Mouse (Mus musculus) intestine, embryonic 14.5 days (tissue): ENCODE data around the gene Doc2a. TPM values are rescaled to one million over a fixed set of nuclear protein-coding genes. Genes with fewer than 3 reads are reported as not detected.
A peak's percentile ranks its signal among the peaks of the same experiment; 100 is the strongest.

Source experiments
- ATAC-seq: fragments of 200-750 bp; cut with Nextera tagmentation; replicated peaks from 2 replicates; pipeline ENCODE4 v1.8.0; 2017; ENCODE audit warnings: low read depth, moderate number of reproducible peaks, moderate TSS enrichment, moderate library complexity; ENCODE audit not compliant: low FRiP score, low TSS enrichment
- DNase-seq: peaks from one replicate; pipeline ENCODE4 v3.0.0-alpha.2; 2018; ENCODE audit warnings: low spot score
- H3K27ac ChIP-seq: fragments of 300-500 bp; sonication (generic); 2 replicates; pipeline ENCODE4 v1.5.1; 2014; ENCODE audit warnings: low read depth, mild to moderate bottlenecking, control low read depth
- H3K27me3 ChIP-seq: fragments of 300-500 bp; sonication (generic); replicated peaks from 2 replicates; pipeline ENCODE4 v1.6.1; 2014; ENCODE audit warnings: low read length, control low read depth; ENCODE audit not compliant: control insufficient read depth, insufficient read depth
- H3K36me3 ChIP-seq: fragments of 300-500 bp; sonication (generic); 2 replicates; pipeline ENCODE4 v1.6.1; 2014; ENCODE audit warnings: low read length, control low read depth; ENCODE audit not compliant: control insufficient read depth, insufficient read depth
- H3K4me1 ChIP-seq: fragments of 300-500 bp; sonication (generic); replicated peaks from 2 replicates; pipeline ENCODE4 v1.6.1; 2014; ENCODE audit warnings: low read length, control low read depth, mixed read lengths; ENCODE audit not compliant: control insufficient read depth, insufficient read depth
- H3K4me2 ChIP-seq: fragments of 300-500 bp; sonication (generic); 2 replicates; pipeline ENCODE4 v1.6.1; 2014; ENCODE audit warnings: low read length
- H3K4me3 ChIP-seq: fragments of 300-500 bp; sonication (generic); 2 replicates; pipeline ENCODE4 v1.5.1; 2014; ENCODE audit warnings: low read depth, low read length, control low read depth, mixed read lengths
- H3K9ac ChIP-seq: fragments of 300-500 bp; sonication (generic); 2 replicates; pipeline ENCODE4 v1.6.1; 2014; ENCODE audit warnings: mild to moderate bottlenecking, low read length
- H3K9me3 ChIP-seq: fragments of 300-500 bp; sonication (generic); 2 replicates; pipeline ENCODE4 v1.6.1; 2016; ENCODE audit warnings: low read length, control low read depth; ENCODE audit not compliant: control insufficient read depth
- WGBS: fragments of 180-500 bp; shearing (Covaris S2); extraction: QIAGEN DNeasy Blood & Tissue Kit; methylation state at CpG from one replicate; pipeline ENCODE4 v1.1.7; 2014; 5-methylcytosine and 5-hydroxymethylcytosine counted together
- polyA plus RNA-seq: library from polyadenylated mRNA; unstranded; fragments of >200 nt; fragmentation: Nextera tagmentation; extraction: Ambion mirVana; gene quantifications from 2 replicates; pipeline ENCODE4 v1.2.1, GENCODE M21; 2014

Doc2a gene
- polyA plus RNA-seq, 1 experiment from 2014 or later: 1.2 TPM

DNA sequence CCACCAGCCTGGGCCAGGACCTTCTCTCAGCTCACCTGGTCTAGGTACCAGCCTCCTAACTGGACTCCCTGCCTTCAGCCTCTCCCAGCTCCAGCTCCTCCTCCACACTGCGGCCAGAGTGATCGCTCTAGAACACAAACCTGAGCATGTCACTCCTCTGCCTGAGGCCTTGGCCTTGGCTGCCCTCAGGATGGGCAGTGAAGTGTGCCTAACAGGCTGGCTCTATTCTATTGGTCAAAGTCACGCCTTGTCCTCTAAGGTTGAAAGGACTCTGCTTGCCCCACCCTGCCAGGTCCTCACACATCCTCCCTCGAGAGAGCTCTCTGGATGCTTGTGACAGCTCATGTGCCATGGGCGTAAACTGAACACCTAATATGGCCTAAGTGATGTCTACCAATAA, 6.2 kb downstream of the Doc2a start:
- H3K36me3 ChIP-seq: peaks cover 70% of the 10 kb centered on the region
- no peak for ATAC-seq
- 88% methylated on average over 5 of the region's 5 CpGs for WGBS

DNA sequence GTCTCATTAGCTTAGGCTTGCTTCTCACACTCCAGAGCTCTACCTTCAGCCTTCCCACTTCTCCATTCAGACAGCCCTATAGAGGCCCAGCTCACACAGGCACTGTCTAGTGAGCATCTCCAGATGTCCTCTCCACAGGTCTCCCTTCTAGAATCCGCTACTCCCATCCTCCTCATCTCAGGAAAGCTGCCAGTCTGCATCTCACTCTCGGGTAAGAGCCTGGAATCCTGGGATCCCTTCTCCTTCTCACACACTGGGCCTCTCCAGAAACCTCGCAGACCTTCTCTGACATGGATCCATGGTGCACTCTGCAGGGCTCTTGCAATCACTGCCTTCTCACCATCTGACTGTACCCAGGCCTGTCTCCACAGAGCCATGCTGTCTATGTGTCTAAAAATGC, 8.4 kb downstream of the Doc2a start:
- H3K4me2 ChIP-seq: no peak overlapping the region
- no peak for ATAC-seq
- peaks cover 81% of the 10 kb centered on the region for H3K36me3 ChIP-seq
- no peak overlapping the region for H3K9ac ChIP-seq
- no peak for DNase-seq
- H3K4me1 ChIP-seq: no peaks in the 10 kb centered on the region
- no peaks in the 10 kb centered on the region for H3K9me3 ChIP-seq
- 86% methylated on average over 3 of the region's 3 CpGs for WGBS
- no peaks in the 10 kb centered on the region for H3K27me3 ChIP-seq
- H3K4me3 ChIP-seq: no peak overlapping the region
- H3K27ac ChIP-seq: no peak overlapping the region

More for the DNA sequence above, 6.2 kb downstream of the Doc2a start:
- no peaks in the 10 kb centered on the region for H3K9me3 ChIP-seq
- H3K27me3 ChIP-seq: peaks cover 14% of the 10 kb centered on the region
- no peak overlapping the region for H3K9ac ChIP-seq
- H3K4me1 ChIP-seq: 0 out of 2 replicates have a peak, but pooled peaks cover 3% of the 10 kb centered on the region
- H3K4me2 ChIP-seq: no peak overlapping the region
- no peak for DNase-seq
- no peak overlapping the region for H3K27ac ChIP-seq
- no peak overlapping the region for H3K4me3 ChIP-seq

DNA sequence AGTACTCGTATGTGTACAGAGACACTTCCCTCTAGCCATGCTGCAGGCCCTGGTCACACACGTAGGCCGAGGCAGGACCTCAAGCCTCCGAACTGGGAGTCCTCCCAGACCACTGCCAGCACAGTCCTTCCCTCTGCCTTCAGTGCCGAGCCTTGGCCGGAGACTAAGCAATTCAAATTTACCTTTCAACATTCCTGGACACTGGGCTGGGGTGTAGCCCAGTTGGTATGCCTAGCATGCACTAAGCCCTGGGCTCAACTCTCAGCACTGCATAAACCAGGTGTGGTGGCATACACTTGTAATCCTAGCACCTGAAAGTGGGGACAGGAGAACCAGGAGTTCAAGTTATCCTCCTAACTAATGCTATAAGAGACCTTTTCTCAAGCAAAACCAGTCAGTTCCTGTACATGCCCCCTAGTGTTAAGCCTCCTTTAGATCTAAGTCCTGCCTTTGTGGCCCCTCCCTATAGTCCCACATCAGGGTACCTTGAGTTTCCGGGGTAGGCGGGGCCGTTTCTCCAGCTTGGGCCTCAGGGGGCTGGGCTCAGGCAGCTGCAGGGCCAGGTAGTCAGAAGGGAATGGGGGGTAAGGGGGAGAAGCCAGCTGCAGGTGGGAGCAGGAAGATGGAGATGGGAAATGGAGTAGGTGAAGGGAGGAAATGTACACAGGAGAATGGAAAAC, 9.7 kb downstream of the Doc2a start:
- Histone ChIP-seq H3K36me3 (peaks cover 77% of the 10 kb centered on the region), H3K4me2 (no peak overlapping the region), H3K9me3 (no peaks in the 10 kb centered on the region), H3K4me1 (peaks cover 5% of the 10 kb centered on the region; the same call in 1 of the 2 replicates), H3K27me3 (no peaks in the 10 kb centered on the region), H3K4me3 (no peak overlapping the region), H3K9ac (no peak overlapping the region), H3K27ac (no peak overlapping the region)
- ATAC-seq: no peak
- DNase-seq: no peak
- 74% methylated on average over 9 of the region's 9 CpGs for WGBS

DNA sequence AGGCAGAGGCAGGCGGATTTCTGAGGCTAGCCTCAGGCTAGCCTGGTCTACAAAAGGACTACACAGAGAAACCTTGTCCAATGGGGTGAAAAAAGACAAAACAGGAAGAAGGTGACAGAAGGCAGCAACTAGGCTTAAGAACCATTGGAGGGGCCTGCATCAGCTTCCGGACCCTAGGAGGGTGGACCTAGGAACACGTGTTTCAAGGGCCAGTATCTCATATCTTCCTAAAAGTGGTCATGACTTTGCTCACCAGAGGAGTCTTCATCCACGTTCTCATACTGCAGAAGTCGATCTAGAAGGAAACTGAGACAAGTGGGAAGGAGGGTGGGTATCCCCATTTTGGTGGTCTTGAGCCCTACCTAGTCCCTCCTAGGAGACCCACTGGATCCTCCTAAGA, 13.8 kb downstream of the Doc2a start:
- H3K27ac ChIP-seq: no peak overlapping the region
- 65% methylated on average over 5 of the region's 5 CpGs for WGBS
- peak overlapping the region; percentile 53 for H3K9ac ChIP-seq
- H3K4me2 ChIP-seq: peak overlapping the region; percentile 61
- H3K36me3 ChIP-seq: peaks cover 61% of the 10 kb centered on the region
- no peak for DNase-seq
- H3K4me1 ChIP-seq: peaks cover 22% of the 10 kb centered on the region
- H3K27me3 ChIP-seq: no peaks in the 10 kb centered on the region
- peak overlapping the region; percentile 59 for H3K4me3 ChIP-seq
- H3K9me3 ChIP-seq: no peaks in the 10 kb centered on the region
- ATAC-seq: no peak

DNA sequence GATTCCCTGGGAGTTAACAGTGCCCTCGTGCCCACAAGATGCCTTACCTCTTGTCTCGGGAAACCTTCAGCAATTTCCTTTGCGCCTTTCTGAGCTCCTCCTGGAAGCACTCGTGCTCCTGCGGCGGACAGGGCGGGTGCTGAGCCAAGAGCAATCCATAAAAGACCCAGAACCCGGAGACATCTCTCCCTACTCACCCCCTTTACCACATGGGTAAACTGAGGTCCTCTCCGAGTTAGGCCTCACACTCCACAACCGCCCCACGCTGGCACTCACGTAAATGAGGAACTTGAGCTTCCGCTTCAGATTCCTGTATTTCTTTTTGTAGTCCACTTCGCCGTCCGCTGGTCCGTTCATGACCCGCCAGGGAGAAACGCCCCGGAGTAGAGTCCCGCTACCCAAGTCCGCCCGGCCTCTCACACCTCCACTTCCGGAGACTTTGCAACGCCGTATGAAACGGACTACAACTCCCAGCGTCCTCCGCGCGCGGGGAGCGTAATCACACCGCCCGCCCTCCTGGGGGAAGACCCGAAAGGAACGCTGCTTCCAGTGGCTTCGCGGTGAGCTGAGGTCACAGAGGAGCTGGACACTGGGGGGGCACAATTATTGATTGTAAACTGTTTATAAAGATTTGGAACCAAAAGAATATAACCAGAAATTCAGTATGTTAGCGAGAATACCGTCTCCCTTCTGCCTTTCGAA, 14.4 kb downstream of the Doc2a start, which contains the start of gene Hirip3:
Hirip3 (plus strand) TSS at position 544 of the 702 bp plus-strand sequence.
- no peaks in the 10 kb centered on the region for H3K27me3 ChIP-seq
- peaks cover 22% of the 10 kb centered on the region for H3K4me1 ChIP-seq
- WGBS: under 1% methylated on average over 42 of the region's 42 CpGs
- peak within 1 kb of the TSS; percentile 59 for H3K4me3 ChIP-seq
- H3K36me3 ChIP-seq: peaks cover 61% of the 10 kb centered on the region
- ATAC-seq (peak; percentile 88), DNase-seq (peak; percentile 97)
- H3K4me2 ChIP-seq: peak within 1 kb of the TSS; percentile 61
- H3K27ac ChIP-seq: peak within 1 kb of the TSS; percentile 79
- H3K9ac ChIP-seq: peak within 1 kb of the TSS; percentile 53
- no peaks in the 10 kb centered on the region for H3K9me3 ChIP-seq

DNA sequence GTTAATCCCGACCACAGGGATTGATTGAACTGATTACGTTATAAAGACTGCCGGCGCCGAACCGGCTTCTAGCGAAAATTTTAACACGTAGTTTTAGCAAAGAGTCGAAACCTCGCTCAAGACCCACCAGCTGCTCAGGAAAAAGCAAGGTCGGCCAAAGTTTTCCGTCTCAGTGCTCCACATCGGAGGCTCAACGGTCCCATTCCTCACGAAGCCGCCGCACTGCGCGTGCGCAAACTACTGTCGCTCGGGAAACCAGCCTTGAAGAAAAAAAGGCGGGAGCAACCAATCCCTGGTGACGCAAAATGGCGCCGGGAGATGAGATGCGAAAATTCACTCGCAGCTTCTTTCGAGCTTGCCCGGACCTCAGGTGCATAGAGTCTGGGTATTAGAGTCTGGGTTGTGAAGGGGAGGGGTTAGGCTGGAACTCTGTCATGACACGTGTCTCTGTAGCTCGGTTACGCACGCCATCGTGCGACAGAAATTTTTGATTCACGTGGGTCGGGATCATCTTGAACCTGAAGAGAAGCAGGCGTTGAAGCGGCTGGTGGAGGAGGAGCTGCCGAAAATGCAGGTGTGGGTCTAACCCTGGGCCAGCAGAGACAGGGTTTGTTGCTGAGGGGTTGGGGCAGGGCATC, 15.1 kb downstream of the Doc2a start, which contains the start of gene Ino80e:
Ino80e (minus strand) TSS at position 231 of the 638 bp plus-strand sequence.
- Histone ChIP-seq H3K9ac (peak within 1 kb of the TSS; percentile 53), H3K9me3 (no peaks in the 10 kb centered on the region), H3K4me2 (peak within 1 kb of the TSS; percentile 61), H3K27ac (peak within 1 kb of the TSS; percentile 79), H3K27me3 (no peaks in the 10 kb centered on the region), H3K36me3 (peaks cover 61% of the 10 kb centered on the region), H3K4me1 (peaks cover 22% of the 10 kb centered on the region), H3K4me3 (peak within 1 kb of the TSS; percentile 59)
- 0% methylated on average over 41 of the region's 41 CpGs for WGBS
- ATAC-seq (peak; percentile 80), DNase-seq (peak; percentile 95)

DNA sequence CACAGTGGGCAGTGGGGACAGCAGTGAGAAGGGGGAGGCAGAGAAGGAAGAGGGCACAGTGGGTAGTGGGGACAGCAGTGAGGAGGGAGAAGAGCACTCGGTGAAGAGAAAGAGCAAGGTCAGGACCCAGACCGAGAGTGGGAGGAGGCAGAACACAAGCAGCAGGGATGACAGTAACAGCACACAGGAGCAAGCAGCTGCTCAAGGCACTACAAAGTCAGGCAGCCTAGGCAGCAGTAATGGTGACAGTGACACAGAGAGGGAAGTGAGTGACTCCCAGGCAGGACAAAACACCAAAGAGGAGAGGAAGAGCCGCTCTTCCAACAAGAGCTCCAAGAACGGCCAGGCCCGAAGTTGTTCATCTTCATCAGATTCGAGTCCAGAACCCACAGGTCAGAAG, 16.6 kb downstream of the Doc2a start:
- Histone ChIP-seq H3K4me1 (peaks cover 22% of the 10 kb centered on the region), H3K36me3 (peaks cover 61% of the 10 kb centered on the region), H3K9me3 (no peaks in the 10 kb centered on the region), H3K27me3 (no peaks in the 10 kb centered on the region), H3K4me3 (peak overlapping the region; percentile 59), H3K9ac (peak overlapping the region; percentile 53; the same call in 1 of the 2 replicates), H3K27ac (no peak overlapping the region), H3K4me2 (peak overlapping the region; percentile 61)
- DNase-seq (no peak), ATAC-seq (no peak)
- WGBS: 61% methylated on average over 6 of the region's 6 CpGs

DNA sequence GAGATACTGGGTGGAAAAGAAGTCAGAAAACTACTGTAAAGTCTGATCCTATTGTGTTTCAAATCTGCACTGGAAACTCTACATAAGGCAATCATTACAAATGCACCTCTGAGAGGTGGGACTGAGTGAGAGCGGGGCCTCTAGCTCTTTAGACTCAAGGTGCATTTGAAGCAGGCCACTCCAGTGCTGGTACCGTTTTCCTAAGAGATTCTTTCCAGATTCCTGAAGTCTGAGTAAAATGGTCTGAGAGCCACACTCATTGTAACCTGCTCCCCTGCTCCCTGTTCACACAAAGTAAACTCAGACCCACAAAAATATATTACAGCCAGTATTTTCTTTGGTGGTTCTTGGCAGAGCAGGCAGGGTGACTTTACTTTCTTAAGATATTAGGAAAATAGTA, 20.3 kb downstream of the Doc2a start:
- peaks cover 17% of the 10 kb centered on the region for H3K4me1 ChIP-seq
- no peaks in the 10 kb centered on the region for H3K27me3 ChIP-seq
- no peak overlapping the region for H3K9ac ChIP-seq
- no peaks in the 10 kb centered on the region for H3K9me3 ChIP-seq
- H3K36me3 ChIP-seq: peaks cover 90% of the 10 kb centered on the region
- no peak overlapping the region for H3K4me3 ChIP-seq
- no peak overlapping the region for H3K27ac ChIP-seq
- no peak overlapping the region for H3K4me2 ChIP-seq
- no peak for DNase-seq
- no peak for ATAC-seq
- WGBS: 92% methylated on average over 2 of the region's 2 CpGs
